Mouse (Mus musculus): ENCODE measurements around the gene Lrig1.

- TF ChIP-seq ZNF384 (IDR thresholded peaks at IDR 0.05; ENCODE audit: low read depth, low read length), result no peak
- no peak for TF ChIP-seq ZC3H11A (IDR thresholded peaks at IDR 0.05; ENCODE audit: borderline replicate concordance, low read depth, low read length)
- TF ChIP-seq HCFC1 (IDR thresholded peaks at IDR 0.05; ENCODE audit: borderline replicate concordance, insufficient read depth, low read length), result no peak
- TF ChIP-seq CHD2 (IDR thresholded peaks at IDR 0.05; ENCODE audit: low read depth, low read length), result no peak
- no peak for TF ChIP-seq MAFK (IDR thresholded peaks at IDR 0.05; ENCODE audit: insufficient read depth, low read depth, low read length)
Measured at GRCm38 (mm10) chr6:94652659-94653213, 47.2 kb downstream of the Lrig1 start.

Data from ES-E14 (cell line).